Mouse (Mus musculus) limb, embryonic 12.5 days (tissue): ENCODE measurements around the gene Coq5. TPM values are rescaled to one million over a fixed set of nuclear protein-coding genes. Genes with fewer than 3 reads are reported as not detected.

Source experiments
- ATAC-seq: fragments of 200-750 bp; cut with Nextera tagmentation; 2 replicates; pipeline ENCODE4 v1.8.0; 2017; ENCODE audit warnings: low read depth, moderate TSS enrichment; ENCODE audit not compliant: insufficient number of reproducible peaks, insufficient read depth, low FRiP score, low TSS enrichment
- H3K27ac ChIP-seq: fragments of 300-500 bp; sonication (generic); 2 replicates; pipeline ENCODE4 v1.5.1; 2016; ENCODE audit warnings: mild to moderate bottlenecking, moderate library complexity
- H3K27me3 ChIP-seq: fragments of 300-500 bp; sonication (generic); 2 replicates; pipeline ENCODE4 v1.6.1; 2016; ENCODE audit warnings: mild to moderate bottlenecking, moderate library complexity
- H3K36me3 ChIP-seq: fragments of 300-500 bp; sonication (generic); 2 replicates; pipeline ENCODE4 v1.6.1; 2016; ENCODE audit warnings: mild to moderate bottlenecking, moderate library complexity
- H3K4me1 ChIP-seq: fragments of 300-500 bp; sonication (generic); replicated peaks from 2 replicates; pipeline ENCODE4 v1.6.1; 2016
- H3K4me2 ChIP-seq: fragments of 300-500 bp; sonication (generic); 2 replicates; pipeline ENCODE4 v1.6.1; 2016; ENCODE audit warnings: mild to moderate bottlenecking, moderate library complexity
- H3K4me3 ChIP-seq: fragments of 300-500 bp; sonication (generic); replicated peaks from 2 replicates; pipeline ENCODE4 v1.5.1; 2016; ENCODE audit warnings: mild to moderate bottlenecking
- H3K9ac ChIP-seq: fragments of 300-500 bp; sonication (generic); replicated peaks from 2 replicates; pipeline ENCODE4 v1.6.1; 2016; ENCODE audit warnings: mild to moderate bottlenecking, moderate library complexity
- H3K9me3 ChIP-seq: fragments of 300-500 bp; sonication (generic); 2 replicates; pipeline ENCODE4 v1.6.1; 2016; ENCODE audit warnings: mild to moderate bottlenecking, moderate library complexity
- WGBS: fragments of 180-500 bp; shearing (Covaris S2); methylation state at CpG from one replicate; pipeline ENCODE4 v1.1.7; 2016; 5-methylcytosine and 5-hydroxymethylcytosine counted together
- polyA plus RNA-seq: library from polyadenylated mRNA; unstranded; fragments of >200 nt; fragmentation: Nextera tagmentation; extraction: Ambion mirVana; gene quantifications from 2 replicates; pipeline ENCODE4 v1.2.1, GENCODE M21; 2016

The Coq5 gene
- polyA plus RNA-seq, 1 experiment from 2014 or later: 44.0 TPM

GRCm38 (mm10) chr5:115340007-115340406, 60.5 kb downstream of the Coq5 start:
- peaks cover 48% of the 10 kb centered on the region for H3K36me3 ChIP-seq
- ATAC-seq: no peak
- H3K4me1 ChIP-seq: peaks cover 20% of the 10 kb centered on the region
- no peaks in the 10 kb centered on the region for H3K27me3 ChIP-seq
- H3K27ac ChIP-seq: no peak overlapping the region
- H3K9me3 ChIP-seq: no peaks in the 10 kb centered on the region
- H3K9ac ChIP-seq: no peak overlapping the region; the same call in 1 of the 2 replicates
- WGBS: 25% methylated on average over 7 of the region's 7 CpGs
- H3K4me3 ChIP-seq: peak overlapping the region; percentile 87
- H3K4me2 ChIP-seq: peak overlapping the region; percentile 78

- Histone ChIP-seq H3K36me3 (peaks cover 48% of the 10 kb centered on the region), H3K27ac (peak within 1 kb of the TSS; percentile 83), H3K9me3 (no peaks in the 10 kb centered on the region), H3K4me2 (peak within 1 kb of the TSS; percentile 78), H3K4me1 (peaks cover 20% of the 10 kb centered on the region), H3K9ac (peak within 1 kb of the TSS; percentile 89), H3K4me3 (peak within 1 kb of the TSS; percentile 87), H3K27me3 (no peaks in the 10 kb centered on the region)
- ATAC-seq: peak; percentile 80
- under 1% methylated on average over 62 of the region's 62 CpGs for WGBS
These were observed 61.3 kb downstream of the Coq5 start, which contains the start of the genes Gatc and Triap1 for GRCm38 (mm10) chr5:115340577-115341313. Gene Gatc, minus strand, starts transcription at chr5:115341178. Gene Triap1, plus strand, starts transcription at chr5:115341225.

GRCm38 (mm10) chr5:115341314-115342165, 62.1 kb downstream of the Coq5 start:
- Histone ChIP-seq H3K9ac (peak overlapping the region; percentile 89), H3K27ac (0 out of 2 replicates have a peak overlapping the region, but pooled peaks have one; percentile 7), H3K4me2 (peak overlapping the region; percentile 78), H3K36me3 (peaks cover 47% of the 10 kb centered on the region), H3K4me3 (peak overlapping the region; percentile 87), H3K9me3 (no peaks in the 10 kb centered on the region), H3K27me3 (no peaks in the 10 kb centered on the region), H3K4me1 (peaks cover 20% of the 10 kb centered on the region)
- WGBS: 13% methylated on average over 36 of the region's 36 CpGs
- ATAC-seq: peak; percentile 30; the same call in 1 of the 2 replicates

Other genes starting within 250 kb of the Coq5 start
- gene Gm10401, start 181.4 kb upstream of the Coq5 start, polyA plus RNA-seq: 36.3 and 38.8 TPM in 2 replicates
- 65.2 and 69.5 TPM in 2 replicates for gene Acads, start 160.3 kb upstream of the Coq5 start, polyA plus RNA-seq
- 61.7 and 62.6 TPM in 2 replicates for gene Unc119b, start 144.7 kb upstream of the Coq5 start, polyA plus RNA-seq
- gene Mlec, start 121.5 kb upstream of the Coq5 start, polyA plus RNA-seq: 76.6 and 89.6 TPM in 2 replicates
- gene Cabp1, start 85.3 kb upstream of the Coq5 start, polyA plus RNA-seq: 1.1 and 1.3 TPM in 2 replicates
- gene Pop5, start 43.8 kb upstream of the Coq5 start, polyA plus RNA-seq: 93.9 and 104 TPM in 2 replicates
- 174 and 184 TPM in 2 replicates for gene Rnf10, start 6.8 kb upstream of the Coq5 start, polyA plus RNA-seq
- 1,818 and 1,898 TPM in 2 replicates for gene Dynll1, start 21.3 kb downstream of the Coq5 start, polyA plus RNA-seq
- gene Srsf9, start 47.5 kb downstream of the Coq5 start, polyA plus RNA-seq: 444 and 480 TPM in 2 replicates
- 27.3 and 30.6 TPM in 2 replicates for gene Gatc, start 61.5 kb downstream of the Coq5 start, polyA plus RNA-seq
- 65.4 and 67.0 TPM in 2 replicates for gene Triap1, start 61.6 kb downstream of the Coq5 start, polyA plus RNA-seq
- 668 and 680 TPM in 2 replicates for gene Cox6a1, start 69.3 kb downstream of the Coq5 start, polyA plus RNA-seq
- 29.4 and 29.5 TPM in 2 replicates for gene Msi1, start 149.9 kb downstream of the Coq5 start, polyA plus RNA-seq
- not detected in 2 replicates for gene Pla2g1b, start 186.6 kb downstream of the Coq5 start, polyA plus RNA-seq
- 21.9 and 24.9 TPM in 2 replicates for gene Sirt4, start 205.1 kb downstream of the Coq5 start, polyA plus RNA-seq
- 40.3 and 47.1 TPM in 2 replicates for gene Pxn, start 227.0 kb downstream of the Coq5 start, polyA plus RNA-seq